Mouse (Mus musculus) lung, adult 2 months (tissue): ENCODE data around the gene Rbm28.

Experiments used
- CTCF ChIP-seq: fragments of 200-500 bp; IDR thresholded peaks from 2 replicates; pipeline ENCODE4 v1.5.1; 2011; ENCODE audit warnings: mild to moderate bottlenecking, low read length, control low read depth; ENCODE audit not compliant: insufficient read depth
- POLR2A ChIP-seq: fragments of 200-500 bp; IDR thresholded peaks from 2 replicates; pipeline ENCODE4 v1.6.1; 2011; ENCODE audit warnings: low read depth, mild to moderate bottlenecking, control low read depth, low read length, borderline replicate concordance; ENCODE audit errors: extremely low read depth

DNA sequence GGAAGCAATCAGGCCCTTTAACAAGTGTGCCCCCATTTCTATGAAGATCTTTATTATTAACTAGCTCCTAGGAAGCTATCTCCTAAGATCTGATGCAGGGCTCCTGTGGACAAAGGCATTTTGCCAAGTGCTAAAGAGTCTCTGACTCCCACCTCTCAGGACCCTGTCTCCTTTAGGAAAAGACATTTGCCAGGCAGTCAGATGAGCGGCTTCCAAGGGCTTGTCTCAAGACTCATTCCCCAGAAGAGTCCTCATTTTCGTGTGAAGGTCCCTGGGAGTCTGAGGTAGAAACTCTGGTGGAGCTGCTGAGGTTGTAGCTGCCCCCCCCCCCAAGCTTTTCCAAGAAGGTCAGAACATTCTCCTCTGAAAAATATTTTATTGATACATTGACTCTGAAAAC is 4.1 kb upstream of the Rbm28 start:
- no peak for TF ChIP-seq POLR2A
- no peak for TF ChIP-seq CTCF
